Mouse (Mus musculus): ENCODE data around the gene Ppdpf. TPM values are rescaled to one million over a fixed set of nuclear protein-coding genes. Genes with fewer than 3 reads are reported as not detected.

Ppdpf gene
- polyA plus RNA-seq, 1 experiment, result 205 TPM

DNA sequence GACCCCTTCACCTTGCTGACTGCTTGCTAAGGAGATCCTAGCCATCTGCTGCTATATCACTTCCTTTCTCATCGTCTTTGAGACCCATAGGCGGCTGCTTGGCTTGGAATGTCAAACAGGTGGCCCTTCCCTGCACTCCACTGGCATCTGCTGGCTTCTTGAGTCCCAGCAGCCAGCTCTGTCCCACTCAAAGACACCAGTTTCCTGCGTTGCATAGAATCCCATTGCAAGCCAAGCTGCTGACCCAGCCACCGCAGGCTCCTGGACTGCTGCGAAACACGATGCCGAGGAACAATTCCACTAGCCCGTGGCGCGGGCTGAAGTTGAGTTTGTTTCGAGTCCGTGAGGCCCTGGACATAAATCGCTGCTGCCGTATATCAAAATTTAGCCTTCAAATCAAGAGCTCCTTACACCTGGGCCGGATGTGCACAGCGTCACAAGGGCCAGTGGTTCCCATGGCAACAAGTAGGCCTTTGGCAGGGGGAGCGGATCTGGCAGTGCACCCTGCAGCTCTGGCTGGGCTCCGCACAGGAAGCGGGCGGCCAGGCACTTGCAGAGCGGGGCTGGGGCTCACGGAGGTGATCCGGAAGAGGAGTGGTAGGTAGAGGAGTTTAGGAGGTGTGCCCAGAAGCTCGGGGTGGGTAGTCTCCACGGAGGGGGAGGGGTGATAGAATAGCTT lies 32.6 kb downstream of the Ppdpf start, which contains the start of gene Fndc11:
Fndc11 (plus strand) TSS at position 476 of the 679 bp plus-strand sequence.
- Histone ChIP-seq H3K27ac (replicated peaks; ENCODE audit: low read depth, low read length) (peak within 1 kb of the TSS; percentile 35), H3K4me1 (ENCODE audit: control insufficient read depth, insufficient read depth, insufficient read length, low read length) (peaks cover 12% of the 10 kb centered on the region; the same call in 1 of the 2 replicates), H3K4me3 (ENCODE audit: insufficient read depth, low read depth, low read length) (peak within 1 kb of the TSS; percentile 9; the same call in 1 of the 2 replicates)

DNA sequence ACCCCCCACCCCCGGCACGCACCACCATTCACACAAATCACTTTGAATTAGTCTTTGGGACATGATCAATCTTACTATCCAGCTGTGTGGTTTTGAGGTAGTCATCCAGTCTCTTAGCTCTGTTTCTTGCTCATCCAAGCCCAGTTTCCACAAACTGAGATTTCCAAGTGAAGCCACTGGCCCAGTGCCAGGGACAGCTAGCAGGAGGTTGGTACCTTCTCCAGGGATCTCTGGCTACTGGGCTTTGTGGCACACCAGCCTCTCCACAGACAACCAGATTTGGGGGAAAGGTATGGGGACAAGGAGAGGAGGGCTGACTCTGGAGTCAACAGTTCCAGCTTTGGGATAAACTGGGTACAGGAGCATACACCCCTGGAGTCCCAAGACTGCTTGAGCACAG lies 33.3 kb downstream of the Ppdpf start:
- peaks cover 12% of the 10 kb centered on the region; the same call in 1 of the 2 replicates for H3K4me1 ChIP-seq (ENCODE audit: control insufficient read depth, insufficient read depth, insufficient read length, low read length)
- H3K4me3 ChIP-seq (ENCODE audit: insufficient read depth, low read depth, low read length), result no peak overlapping the region
- H3K27ac ChIP-seq (replicated peaks; ENCODE audit: low read depth, low read length), result peak overlapping the region; percentile 35

GRCm38 (mm10) chr2:181224994-181225393 lies 37.9 kb downstream of the Ppdpf start:
- H3K4me3 ChIP-seq (ENCODE audit: insufficient read depth, low read depth, low read length), result no peak overlapping the region
- peaks cover 16% of the 10 kb centered on the region; the same call in 1 of the 2 replicates for H3K4me1 ChIP-seq (ENCODE audit: control insufficient read depth, insufficient read depth, insufficient read length, low read length)
- no peak overlapping the region for H3K27ac ChIP-seq (replicated peaks; ENCODE audit: low read depth, low read length)

DNA sequence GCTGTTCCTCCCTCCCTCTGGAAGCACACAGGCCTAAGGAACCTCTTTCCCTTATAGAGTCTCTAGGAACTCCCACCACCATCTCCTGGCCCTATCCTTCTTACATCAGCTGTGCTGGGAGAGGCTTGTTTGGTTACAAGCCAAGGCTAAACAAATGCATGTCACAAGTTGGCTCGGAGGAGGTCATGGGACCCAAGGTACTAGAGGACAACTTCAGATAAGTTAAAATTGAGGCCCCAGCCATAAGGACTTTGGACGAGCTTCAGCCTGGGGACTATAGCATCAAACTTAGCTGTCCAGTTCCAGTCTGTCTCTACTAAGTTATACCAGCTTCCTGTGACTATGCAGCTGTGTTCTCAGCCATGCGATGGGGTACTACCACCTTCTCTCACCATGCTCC lies 40.1 kb downstream of the Ppdpf start:
- Histone ChIP-seq H3K4me1 (ENCODE audit: control insufficient read depth, insufficient read depth, insufficient read length, low read length) (peaks cover 8% of the 10 kb centered on the region; the same call in 1 of the 2 replicates), H3K27ac (replicated peaks; ENCODE audit: low read depth, low read length) (no peak overlapping the region), H3K4me3 (ENCODE audit: insufficient read depth, low read depth, low read length) (no peak overlapping the region)

DNA sequence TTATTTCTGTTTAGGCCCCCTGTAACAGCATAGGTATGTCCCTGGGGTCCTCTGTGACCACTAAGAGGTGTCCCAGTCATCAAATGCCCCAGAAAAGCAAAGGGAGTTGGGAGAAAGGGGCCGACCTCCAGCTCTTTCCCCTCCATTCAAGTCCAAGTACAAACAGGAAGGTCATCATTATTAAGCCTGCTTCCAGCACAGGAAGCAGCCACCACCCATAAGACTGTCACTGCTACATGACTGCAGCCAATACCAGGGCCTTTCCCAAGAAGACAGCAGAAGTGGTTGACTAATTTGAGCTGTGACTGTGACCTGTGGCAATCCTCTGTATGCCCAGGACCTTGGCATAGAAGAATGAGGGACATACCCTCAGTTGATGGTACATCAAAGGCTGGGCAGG lies 41.3 kb downstream of the Ppdpf start:
- Histone ChIP-seq H3K4me3 (ENCODE audit: insufficient read depth, low read depth, low read length) (no peak overlapping the region), H3K27ac (replicated peaks; ENCODE audit: low read depth, low read length) (peak overlapping the region; percentile 81), H3K4me1 (ENCODE audit: control insufficient read depth, insufficient read depth, insufficient read length, low read length) (peaks cover 8% of the 10 kb centered on the region; the same call in 1 of the 2 replicates)

DNA sequence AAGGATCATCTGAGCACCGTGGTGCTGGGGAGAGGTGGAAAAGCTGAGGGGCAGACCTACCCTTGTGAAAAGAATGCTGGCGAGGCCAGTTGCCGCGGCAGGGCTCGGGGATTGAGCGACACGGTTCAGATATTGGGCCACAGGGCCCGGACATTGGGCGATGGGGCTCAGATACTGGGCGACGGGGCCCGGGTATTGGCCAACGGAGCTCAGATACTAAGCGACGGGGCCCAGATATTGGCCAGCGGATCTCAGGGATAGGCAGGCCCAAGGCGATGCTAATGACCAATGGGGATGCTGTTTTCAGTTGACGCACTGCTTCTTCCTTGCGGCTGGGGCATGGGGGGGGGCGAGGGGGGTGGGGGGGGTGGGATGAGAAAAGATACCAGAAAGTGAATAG lies 44.1 kb downstream of the Ppdpf start:
- no peak overlapping the region for H3K27ac ChIP-seq (replicated peaks; ENCODE audit: low read depth, low read length)
- no peak overlapping the region for H3K4me3 ChIP-seq (ENCODE audit: insufficient read depth, low read depth, low read length)
- peaks cover 8% of the 10 kb centered on the region; the same call in 1 of the 2 replicates for H3K4me1 ChIP-seq (ENCODE audit: control insufficient read depth, insufficient read depth, insufficient read length, low read length)

GRCm38 (mm10) chr2:181233443-181233842 lies 46.4 kb downstream of the Ppdpf start:
- peaks cover 7% of the 10 kb centered on the region for H3K4me1 ChIP-seq (ENCODE audit: control insufficient read depth, insufficient read depth, insufficient read length, low read length)
- H3K27ac ChIP-seq (replicated peaks; ENCODE audit: low read depth, low read length), result no peak overlapping the region
- no peak overlapping the region for H3K4me3 ChIP-seq (ENCODE audit: insufficient read depth, low read depth, low read length)

DNA sequence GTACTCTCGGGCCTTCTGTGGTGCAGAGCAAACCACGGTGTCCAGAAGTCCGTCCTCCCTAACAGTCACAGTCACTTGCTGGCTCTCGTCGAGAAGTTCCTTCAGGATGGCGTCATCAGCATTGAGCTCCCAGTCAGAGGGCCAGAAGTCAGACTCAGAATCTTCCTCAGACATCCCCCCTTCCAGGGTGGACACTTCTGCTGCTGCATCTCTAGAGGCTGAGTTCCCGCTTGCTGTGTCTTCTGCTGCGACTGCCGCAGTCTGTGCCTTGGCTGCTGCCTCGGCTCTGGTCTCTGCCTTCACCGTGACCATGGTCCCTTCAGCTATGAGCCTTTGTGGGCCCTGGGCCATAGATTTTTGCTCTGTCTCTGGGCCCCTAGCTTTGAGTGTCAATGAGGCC lies 47.6 kb downstream of the Ppdpf start:
- Histone ChIP-seq H3K27ac (replicated peaks; ENCODE audit: low read depth, low read length) (0 out of 2 replicates have a peak overlapping the region, but pooled peaks have one; percentile 11), H3K4me1 (ENCODE audit: control insufficient read depth, insufficient read depth, insufficient read length, low read length) (peaks cover 8% of the 10 kb centered on the region), H3K4me3 (ENCODE audit: insufficient read depth, low read depth, low read length) (no peak overlapping the region)

- H3K27ac ChIP-seq (replicated peaks; ENCODE audit: low read depth, low read length), result no peak overlapping the region
- H3K4me1 ChIP-seq (ENCODE audit: control insufficient read depth, insufficient read depth, insufficient read length, low read length), result peaks cover 20% of the 10 kb centered on the region
- no peak overlapping the region for H3K4me3 ChIP-seq (ENCODE audit: insufficient read depth, low read depth, low read length)
Measured at GRCm38 (mm10) chr2:181235681-181236566, 48.9 kb downstream of the Ppdpf start.

- Histone ChIP-seq H3K4me3 (ENCODE audit: insufficient read depth, low read depth, low read length) (no peak overlapping the region), H3K27ac (replicated peaks; ENCODE audit: low read depth, low read length) (no peak overlapping the region), H3K4me1 (ENCODE audit: control insufficient read depth, insufficient read depth, insufficient read length, low read length) (peaks cover 23% of the 10 kb centered on the region)
Measured at GRCm38 (mm10) chr2:181237251-181238014, 50.4 kb downstream of the Ppdpf start.

DNA sequence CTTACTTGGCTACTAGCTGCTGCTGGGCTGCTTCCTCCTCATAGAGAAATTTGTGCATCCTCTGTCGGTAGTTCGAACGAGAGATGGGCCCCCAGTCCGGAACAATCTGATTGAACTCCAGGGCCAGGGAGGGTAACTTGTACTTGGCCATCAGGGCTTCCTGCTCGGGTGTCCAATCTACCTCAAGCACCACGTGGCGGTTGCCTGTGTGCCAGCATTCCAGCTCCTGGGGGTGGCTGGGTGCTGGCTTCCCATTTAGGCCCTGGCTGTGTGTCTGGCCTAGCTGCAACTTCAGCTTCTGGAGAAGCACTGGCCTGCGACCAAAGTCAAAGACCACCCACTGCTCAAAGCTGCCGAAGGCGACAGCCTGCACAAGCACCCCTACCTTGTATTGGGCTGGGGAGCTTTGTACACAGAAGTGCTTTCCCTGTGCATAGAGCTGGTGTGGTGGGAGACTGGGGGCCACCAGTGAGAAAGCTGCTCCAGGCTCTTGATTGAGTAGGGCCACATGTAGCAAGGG lies 51.1 kb downstream of the Ppdpf start:
- Histone ChIP-seq H3K4me3 (ENCODE audit: insufficient read depth, low read depth, low read length) (no peak overlapping the region), H3K4me1 (ENCODE audit: control insufficient read depth, insufficient read depth, insufficient read length, low read length) (peaks cover 23% of the 10 kb centered on the region), H3K27ac (replicated peaks; ENCODE audit: low read depth, low read length) (no peak overlapping the region)

Other genes starting within 250 kb of the Ppdpf start
- not detected in 2 replicates for gene Nkain4, start 232.5 kb upstream of the Ppdpf start, polyA plus RNA-seq (2012; ENCODE audit: insufficient read depth, insufficient read length, missing spikeins)
- 8.2 and 12.5 TPM in 2 replicates for gene Arfgap1, start 220.0 kb upstream of the Ppdpf start, polyA plus RNA-seq (2012; ENCODE audit: insufficient read depth, insufficient read length, missing spikeins)
- gene Col20a1, start 200.7 kb upstream of the Ppdpf start, polyA plus RNA-seq (2012; ENCODE audit: insufficient read depth, insufficient read length, missing spikeins), result 0.88 and 1.1 TPM in 2 replicates
- not detected in 2 replicates for gene Chrna4, start 143.7 kb upstream of the Ppdpf start, polyA plus RNA-seq (2012; ENCODE audit: insufficient read depth, insufficient read length, missing spikeins)
- not detected in 2 replicates for gene Kcnq2, start 51.9 kb upstream of the Ppdpf start, polyA plus RNA-seq (2012; ENCODE audit: insufficient read depth, insufficient read length, missing spikeins)
- 11.3 and 18.8 TPM in 2 replicates for gene Eef1a2, start 30.2 kb upstream of the Ppdpf start, polyA plus RNA-seq (2012; ENCODE audit: insufficient read depth, insufficient read length, missing spikeins)
- gene Ptk6, start 15.5 kb downstream of the Ppdpf start, polyA plus RNA-seq (2012; ENCODE audit: insufficient read depth, insufficient read length, missing spikeins), result not detected in 2 replicates
- 1.1 and 1.5 TPM in 2 replicates for gene Srms, start 25.9 kb downstream of the Ppdpf start, polyA plus RNA-seq (2012; ENCODE audit: insufficient read depth, insufficient read length, missing spikeins)
- not detected in 2 replicates for gene Fndc11, start 32.8 kb downstream of the Ppdpf start, polyA plus RNA-seq (2012; ENCODE audit: insufficient read depth, insufficient read length, missing spikeins)
- 4.0 and 5.4 TPM in 2 replicates for gene Helz2, start 54.8 kb downstream of the Ppdpf start, polyA plus RNA-seq (2012; ENCODE audit: insufficient read depth, insufficient read length, missing spikeins)
- gene Gmeb2, start 100.8 kb downstream of the Ppdpf start, polyA plus RNA-seq (2012; ENCODE audit: insufficient read depth, insufficient read length, missing spikeins), result 3.8 and 4.7 TPM in 2 replicates
- gene Stmn3, start 127.3 kb downstream of the Ppdpf start, polyA plus RNA-seq (2012; ENCODE audit: insufficient read depth, insufficient read length, missing spikeins), result not detected in 2 replicates
- 7.2 and 15.6 TPM in 2 replicates for gene Rtel1, start 132.5 kb downstream of the Ppdpf start, polyA plus RNA-seq (2012; ENCODE audit: insufficient read depth, insufficient read length, missing spikeins)
- 12.4 TPM in 2 replicates for gene Zgpat, start 177.7 kb downstream of the Ppdpf start, polyA plus RNA-seq (2012; ENCODE audit: insufficient read depth, insufficient read length, missing spikeins)
- gene Arfrp1, start 178.2 kb downstream of the Ppdpf start, polyA plus RNA-seq (2012; ENCODE audit: insufficient read depth, insufficient read length, missing spikeins), result 40.7 and 53.9 TPM in 2 replicates
- 3.0 and 6.1 TPM in 2 replicates for gene Lime1, start 192.8 kb downstream of the Ppdpf start, polyA plus RNA-seq (2012; ENCODE audit: insufficient read depth, insufficient read length, missing spikeins)

Measured in brown adipose tissue, adult 24 weeks (tissue).